Mouse (Mus musculus) CH12.LX (cell line): ENCODE measurements at regions not wholly inside any gene's neighbourhood (a gene's known extent, or its start where the extent isn't known, plus 50 kb on each side); places are given as distances from the start of the nearest gene placed in this dataset.

ENCODE experiments used
- DNase-seq: peaks from one replicate; pipeline ENCODE4 v3.0.0-alpha.2; 2013; ENCODE audit errors: extremely low read depth
- H3K27ac ChIP-seq: 2 replicates; pipeline ENCODE4 v1.5.1; 2012; ENCODE audit warnings: low read depth, mild to moderate bottlenecking, control low read depth, moderate library complexity; ENCODE audit not compliant: insufficient read depth
- H3K27me3 ChIP-seq: replicated peaks from 2 replicates; pipeline ENCODE3; 2012; ENCODE audit warnings: inconsistent platforms
- H3K36me3 ChIP-seq, 2 experiments: replicated peaks in 1 of 2; 2 replicates each; pipeline versions ENCODE3 to v1.6.1; 2012; ENCODE audit warnings: inconsistent platforms in 1 of 2, low read length in 1 of 2, mild to moderate bottlenecking in 1 of 2, mixed read lengths in 1 of 2, moderate library complexity in 1 of 2; ENCODE audit not compliant: control insufficient read depth in 1 of 2, insufficient read depth in 1 of 2
- H3K4me1 ChIP-seq, 2 experiments: 2 replicates each; pipeline ENCODE4 v1.6.1; 2012; ENCODE audit warnings: inconsistent platforms in 1 of 2, moderate library complexity in 1 of 2; ENCODE audit not compliant: insufficient read depth in 2 of 2, control insufficient read depth in 1 of 2
- H3K4me2 ChIP-seq: 2 replicates; pipeline ENCODE4 v1.6.1; 2012; ENCODE audit warnings: low read depth, mild to moderate bottlenecking, control low read depth; ENCODE audit not compliant: poor library complexity, insufficient read depth, severe bottlenecking
- H3K4me3 ChIP-seq, 3 experiments: fragments of 150-350 bp in 1 of 3; sonication (generic) in 1 of 3; replicated peaks in 1 of 3; 2 replicates each; pipeline versions ENCODE3 to v1.5.1; 2011 to 2012; ENCODE audit warnings: low read depth in 2 of 3, low read length in 2 of 3, mild to moderate bottlenecking in 2 of 3, moderate library complexity in 2 of 3, control low read depth in 1 of 3, improper control_type of control experiment in 1 of 3, inconsistent platforms in 1 of 3, mixed read lengths in 1 of 3; ENCODE audit not compliant: poor library complexity in 1 of 3
- H3K79me2 ChIP-seq: replicated peaks from 2 replicates; pipeline ENCODE4 v1.6.1; 2012; ENCODE audit warnings: mild to moderate bottlenecking, moderate library complexity; ENCODE audit not compliant: control insufficient read depth, poor library complexity, insufficient read depth, severe bottlenecking; ENCODE audit errors: extremely low read depth
- H3K9ac ChIP-seq: 2 replicates; pipeline ENCODE4 v1.6.1; 2012; ENCODE audit warnings: low read depth, mild to moderate bottlenecking, control low read depth, moderate library complexity; ENCODE audit not compliant: insufficient read depth
- H3K9me3 ChIP-seq: replicated peaks from 2 replicates; pipeline ENCODE3; 2012; ENCODE audit warnings: low read length, inconsistent platforms, mixed read lengths
- BHLHE40 ChIP-seq: IDR thresholded peaks from 2 replicates; pipeline ENCODE4 v1.6.1; 2011; ENCODE audit warnings: mild to moderate bottlenecking, low read depth, low read length, improper control_type of control experiment
- CHD1 ChIP-seq: IDR thresholded peaks from 2 replicates; pipeline ENCODE4 v1.6.1; 2012; ENCODE audit warnings: low read depth, low read length, improper control_type of control experiment, inconsistent platforms
- CHD2 ChIP-seq: IDR thresholded peaks from 2 replicates; pipeline ENCODE4 v1.6.1; 2011; ENCODE audit warnings: low read length, improper control_type of control experiment
- CTCF ChIP-seq, 2 experiments: IDR thresholded peaks in 1 of 2; conservative IDR thresholded peaks in 1 of 2; 2 replicates each; pipeline ENCODE4 v1.5.1; 2011 to 2012; ENCODE audit warnings: low read depth in 2 of 2, low read length in 2 of 2, improper control_type of control experiment in 1 of 2, inconsistent platforms in 1 of 2, mild to moderate bottlenecking in 1 of 2, moderate library complexity in 1 of 2
- E2F4 ChIP-seq: IDR thresholded peaks from 2 replicates; pipeline ENCODE4 v1.6.1; 2011; ENCODE audit warnings: low read depth, low read length, improper control_type of control experiment; ENCODE audit not compliant: insufficient replicate concordance
- ETS1 ChIP-seq: conservative IDR thresholded peaks from 2 replicates; pipeline ENCODE4 v1.6.1; 2012; ENCODE audit warnings: low read depth, mild to moderate bottlenecking, inconsistent platforms, low read length, improper control_type of control experiment, moderate library complexity
- GABPA ChIP-seq: IDR thresholded peaks from 2 replicates; pipeline ENCODE4 v1.6.1; 2012; ENCODE audit warnings: low read depth, low read length, improper control_type of control experiment, inconsistent platforms; ENCODE audit not compliant: insufficient replicate concordance
- HCFC1 ChIP-seq: IDR thresholded peaks from 2 replicates; pipeline ENCODE4 v1.6.1; 2012; ENCODE audit warnings: low read depth, mild to moderate bottlenecking, inconsistent platforms, low read length, improper control_type of control experiment
- IRF4 ChIP-seq: IDR thresholded peaks from 2 replicates; pipeline ENCODE4 v1.6.1; 2014; ENCODE audit warnings: low read depth, mild to moderate bottlenecking, inconsistent platforms, low read length, improper control_type of control experiment
- JUN ChIP-seq: IDR thresholded peaks from 2 replicates; pipeline ENCODE4 v1.6.1; 2011; ENCODE audit warnings: low read depth, mild to moderate bottlenecking, low read length, improper control_type of control experiment, moderate library complexity; ENCODE audit not compliant: insufficient read depth
- KAT2A ChIP-seq: IDR thresholded peaks from 2 replicates; pipeline ENCODE4 v1.6.1; 2012; ENCODE audit warnings: low read length, improper control_type of control experiment, inconsistent platforms; ENCODE audit not compliant: insufficient replicate concordance
- MAFK ChIP-seq: IDR thresholded peaks from 2 replicates; pipeline ENCODE4 v1.6.1; 2011; ENCODE audit warnings: low read length, improper control_type of control experiment; ENCODE audit not compliant: insufficient replicate concordance
- MAZ ChIP-seq: IDR thresholded peaks from 2 replicates; pipeline ENCODE4 v1.6.1; 2012; ENCODE audit warnings: low read depth, mild to moderate bottlenecking, inconsistent platforms, low read length, improper control_type of control experiment, moderate library complexity
- MEF2A ChIP-seq: IDR thresholded peaks from 2 replicates; pipeline ENCODE4 v1.6.1; 2014; ENCODE audit warnings: low read depth, mild to moderate bottlenecking, inconsistent platforms, low read length, improper control_type of control experiment, borderline replicate concordance
- MXI1 ChIP-seq: IDR thresholded peaks from 2 replicates; pipeline ENCODE4 v1.6.1; 2011; ENCODE audit warnings: mild to moderate bottlenecking, low read depth, low read length, improper control_type of control experiment
- MYC ChIP-seq: IDR thresholded peaks from 2 replicates; pipeline ENCODE4 v1.6.1; 2011; ENCODE audit warnings: low read depth, mild to moderate bottlenecking, improper control_type of control experiment, low read length
- NELFE ChIP-seq: IDR thresholded peaks from 2 replicates; pipeline ENCODE4 v1.6.1; 2011; ENCODE audit warnings: low read depth, low read length, improper control_type of control experiment
- NRF1 ChIP-seq: IDR thresholded peaks from 2 replicates; pipeline ENCODE4 v1.6.1; 2014; ENCODE audit warnings: low read depth, mild to moderate bottlenecking, inconsistent platforms, low read length, improper control_type of control experiment, moderate library complexity
- PAX5 ChIP-seq: IDR thresholded peaks from 2 replicates; pipeline ENCODE4 v1.6.1; 2012; ENCODE audit warnings: low read length, inconsistent platforms, mixed read lengths
- POLR2A ChIP-seq: IDR thresholded peaks from 2 replicates; pipeline ENCODE4 v1.6.1; 2011; ENCODE audit warnings: low read depth, mild to moderate bottlenecking, improper control_type of control experiment, low read length
- POLR2AphosphoS2 ChIP-seq: IDR thresholded peaks from 2 replicates; pipeline ENCODE4 v1.6.1; 2011; ENCODE audit warnings: low read depth, low read length, improper control_type of control experiment
- RAD21 ChIP-seq: IDR thresholded peaks from 2 replicates; pipeline ENCODE4 v1.6.1; 2011; ENCODE audit warnings: low read depth, mild to moderate bottlenecking, low read length, improper control_type of control experiment, moderate library complexity
- RCOR1 ChIP-seq: conservative IDR thresholded peaks from 2 replicates; pipeline ENCODE4 v1.6.1; 2012; ENCODE audit warnings: low read depth, mild to moderate bottlenecking, inconsistent platforms, low read length, improper control_type of control experiment
- SIN3A ChIP-seq: IDR thresholded peaks from 2 replicates; pipeline ENCODE4 v1.6.1; 2012; ENCODE audit warnings: low read length, improper control_type of control experiment, inconsistent platforms
- SMC3 ChIP-seq: IDR thresholded peaks from 2 replicates; pipeline ENCODE4 v1.6.1; 2011; ENCODE audit warnings: low read depth, low read length, improper control_type of control experiment
- TBP ChIP-seq: conservative IDR thresholded peaks from 2 replicates; pipeline ENCODE4 v1.6.1; 2011; ENCODE audit warnings: low read depth, low read length, improper control_type of control experiment
- TCF12 ChIP-seq: IDR thresholded peaks from 2 replicates; pipeline ENCODE4 v1.6.1; 2014; ENCODE audit warnings: low read depth, mild to moderate bottlenecking, inconsistent platforms, low read length, improper control_type of control experiment
- UBTF ChIP-seq: IDR thresholded peaks from 2 replicates; pipeline ENCODE4 v1.6.1; 2012; ENCODE audit warnings: low read depth, mild to moderate bottlenecking, inconsistent platforms, low read length, improper control_type of control experiment, moderate library complexity
- USF1 ChIP-seq: IDR thresholded peaks from 2 replicates; pipeline ENCODE4 v1.6.1; 2014; ENCODE audit warnings: low read depth, mild to moderate bottlenecking, inconsistent platforms, low read length, improper control_type of control experiment
- USF2 ChIP-seq: conservative IDR thresholded peaks from 2 replicates; pipeline ENCODE4 v1.6.1; 2011; ENCODE audit warnings: low read depth, low read length, improper control_type of control experiment
- ZC3H11A ChIP-seq: IDR thresholded peaks from 2 replicates; pipeline ENCODE4 v1.6.1; 2012; ENCODE audit warnings: low read depth, mild to moderate bottlenecking, inconsistent platforms, low read length, improper control_type of control experiment
- ZKSCAN1 ChIP-seq: IDR thresholded peaks from 2 replicates; pipeline ENCODE4 v1.6.1; 2012; ENCODE audit warnings: low read depth, inconsistent platforms, low read length, improper control_type of control experiment, borderline replicate concordance
- ZMIZ1 ChIP-seq: IDR thresholded peaks from 2 replicates; pipeline ENCODE4 v1.6.1; 2012; ENCODE audit warnings: low read depth, mild to moderate bottlenecking, inconsistent platforms, low read length, improper control_type of control experiment
- ZNF384 ChIP-seq: IDR thresholded peaks from 2 replicates; pipeline ENCODE4 v1.6.1; 2012; ENCODE audit warnings: low read depth, low read length, improper control_type of control experiment, inconsistent platforms
- dilution Hi-C: fragments of 300-500 bp; cut with MboI; formaldehyde crosslinking; loops from 2 replicates; pipeline ENCODE4 v1.14.3; 2020; ENCODE audit warnings: low sequenced_read_pairs; ENCODE audit not compliant: extremely low pct_unique_long_range_greater_than_20kb, extremely low pct_ligation_motif_present
- in situ Hi-C: fragments of 300-500 bp; cut with MboI; formaldehyde crosslinking; loops from 3 replicates; pipeline ENCODE4 v1.14.3; 2019; ENCODE audit warnings: low sequenced_read_pairs, low pct_ligation_motif_present, low pct_unique_long_range_greater_than_20kb, mixed read lengths

GRCm38 (mm10) chr12:80005227-80005919 is 107.4 kb downstream of the Zfp36l1 start (continued):
- no peak for TF ChIP-seq UBTF
- TF ChIP-seq ZC3H11A: no peak
- TF ChIP-seq POLR2A: no peak
- no peak for TF ChIP-seq NRF1
- no peak for TF ChIP-seq MXI1
- TF ChIP-seq BHLHE40: no peak
- TF ChIP-seq MAZ: no peak
- TF ChIP-seq RAD21: peak; percentile 43
- TF ChIP-seq JUN: no peak
- no peak for TF ChIP-seq USF2
- TF ChIP-seq SIN3A: no peak; the same call in 1 of the 2 replicates
- TF ChIP-seq ZKSCAN1: no peak
- no peak for TF ChIP-seq KAT2A
- peak; percentile 60; the same call in 1 of the 2 replicates for TF ChIP-seq CHD2
- no peak for TF ChIP-seq PAX5

- Histone ChIP-seq H3K4me3 (no peak overlapping the region), H3K4me2 (peak overlapping the region; percentile 60), H3K9ac (peak overlapping the region; percentile 38; the same call in 1 of the 2 replicates), H3K79me2 (no peaks in the 10 kb centered on the region), H3K36me3 (no peaks in the 10 kb centered on the region), H3K9me3 (no peaks in the 10 kb centered on the region), H3K27ac (peak overlapping the region; percentile 96), H3K4me1 (peaks cover 59 to 98% of the 10 kb centered on the region in 2 experiments), H3K27me3 (no peaks in the 10 kb centered on the region)
- DNase-seq: peak; percentile 93
- in situ Hi-C loops: no loop called here
- dilution Hi-C loops: no loop called here
- TF ChIP-seq MYC (no peak), MEF2A (peak; percentile 94), RAD21 (peak; percentile 21), CTCF (conservative IDR thresholded peaks at IDR 0.05 in 1 of 2, IDR thresholded peaks at IDR 0.05 in 1 of 2; ENCODE audit: low read depth in 2 of 2, low read length in 2 of 2) (no peak; a peak in 1 of 4 replicates), HCFC1 (peak; percentile 26; the same call in 1 of the 2 replicates), ZKSCAN1 (no peak), RCOR1 (peak; percentile 44), ETS1 (peak; percentile 90), TCF12 (peak; percentile 84), GABPA (no peak), POLR2AphosphoS2 (no peak), CHD2 (peak; percentile 74), TBP (peak; percentile 81; the same call in 1 of the 2 replicates), IRF4 (peak; percentile 26; the same call in 1 of the 2 replicates), ZC3H11A (peak; percentile 2; the same call in 1 of the 2 replicates), SIN3A (peak; percentile 63), UBTF (no peak), CHD1 (0 out of 2 replicates have a peak, but pooled peaks have one; percentile 72), ZMIZ1 (peak; percentile 68), ZNF384 (no peak; the same call in 1 of the 2 replicates), NELFE (peak; percentile 49; the same call in 1 of the 2 replicates), MXI1 (no peak; the same call in 1 of the 2 replicates), USF1 (no peak), JUN (peak; percentile 65), SMC3 (peak; percentile 13), USF2 (no peak), POLR2A (0 out of 2 replicates have a peak, but pooled peaks have one; percentile 42), MAFK (peak; percentile 65), E2F4 (no peak)
Observed at GRCm38 (mm10) chr12:80004575-80004974, 108.2 kb downstream of the Zfp36l1 start.
